ENCODE assay signal across 24 mouse cellular contexts in the genomic region with DNA sequence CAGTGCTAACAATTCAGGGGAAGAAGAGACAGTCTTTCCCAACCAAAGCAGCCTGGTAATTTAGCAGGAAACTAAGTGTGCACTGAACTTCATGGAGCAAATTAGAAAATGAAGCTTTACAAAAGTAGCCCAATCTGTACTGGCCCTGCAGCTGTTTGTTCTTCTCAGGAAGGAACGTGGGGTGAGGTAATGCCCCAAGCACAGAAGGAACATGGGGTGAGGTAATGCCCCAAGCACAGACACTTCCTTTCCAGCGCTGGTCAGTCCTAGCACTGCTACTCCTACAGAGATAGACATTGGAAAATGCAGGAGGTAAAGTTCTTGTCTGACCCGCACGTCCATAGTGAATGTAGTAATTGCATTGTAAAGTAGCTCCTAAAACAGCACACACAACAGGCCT.
DNase-seq lines count a peak whose midpoint lies in the region; ATAC-seq and TF ChIP-seq lines count a peak whose summit lies in the region.
"Had no signal": no experiment of that assay in that cellular context is flagged by ENCODE, and none has a peak within 500 bp of the region (broad histone marks: within the 10 kb centered on the region; RNA-seq: fewer than 3 reads in every experiment).

No protein-coding gene starts in this region.

- H3K9ac ChIP-seq in forebrain, embryonic 14.5 days (ENCODE audit: low read length) = no peak overlapping the region
- no peak overlapping the region for H3K9ac ChIP-seq in forebrain, embryonic 11.5 days (ENCODE audit: low read length)
- no peak overlapping the region for H3K9ac ChIP-seq in limb, embryonic 14.5 days (ENCODE audit: low read depth, low read length, severe bottlenecking)
- H3K9ac ChIP-seq in hindbrain, embryonic 13.5 days = no peak overlapping the region
- H3K9ac ChIP-seq: hindbrain, embryonic 14.5 days; liver, postnatal 0 days; neural tube, embryonic 15.5 days had no signal

- H3K36me3 ChIP-seq in forebrain, embryonic 14.5 days (ENCODE audit: control insufficient read depth, insufficient read depth, low read length) = 0 out of 2 replicates have a peak, but pooled peaks cover 6% of the 10 kb centered on the region
- no peaks in the 10 kb centered on the region for H3K36me3 ChIP-seq in forebrain, embryonic 11.5 days (ENCODE audit: control insufficient read depth, insufficient read depth, low read length)
- no peaks in the 10 kb centered on the region for H3K36me3 ChIP-seq in limb, embryonic 14.5 days (ENCODE audit: control insufficient read depth, insufficient read depth, low read length)
- H3K36me3 ChIP-seq in hindbrain, embryonic 13.5 days = peaks cover 27% of the 10 kb centered on the region

- no peak overlapping the region for H3K4me2 ChIP-seq in forebrain, embryonic 14.5 days (ENCODE audit: low read length)
- H3K4me2 ChIP-seq in forebrain, embryonic 11.5 days (ENCODE audit: low read depth, low read length, severe bottlenecking) = no peak overlapping the region
- H3K4me2 ChIP-seq in limb, embryonic 14.5 days (replicated peaks; ENCODE audit: low read depth, low read length, severe bottlenecking) = no peak overlapping the region
- H3K4me2 ChIP-seq in hindbrain, embryonic 13.5 days = no peak overlapping the region
- H3K4me2 ChIP-seq: hindbrain, embryonic 14.5 days; liver, embryonic 11.5 days; midbrain, embryonic 11.5 days; neural tube, embryonic 15.5 days had no signal

- no peaks in the 10 kb centered on the region for H3K4me1 ChIP-seq in forebrain, embryonic 14.5 days (ENCODE audit: control insufficient read depth, insufficient read depth, low read length)
- H3K4me1 ChIP-seq in forebrain, embryonic 11.5 days (replicated peaks; ENCODE audit: control insufficient read depth, insufficient read depth, low read length) = no peaks in the 10 kb centered on the region
- H3K4me1 ChIP-seq in limb, embryonic 14.5 days (ENCODE audit: control insufficient read depth, insufficient read depth, low read length) = no peaks in the 10 kb centered on the region
- H3K4me1 ChIP-seq in hindbrain, embryonic 13.5 days (replicated peaks) = no peaks in the 10 kb centered on the region
- H3K4me1 ChIP-seq: neural tube, embryonic 15.5 days had no signal

- intact Hi-C loops in heart, postnatal 25 days (cut with DNase I) = no loop called here

- no peaks in the 10 kb centered on the region for H3K9me3 ChIP-seq in forebrain, embryonic 14.5 days (replicated peaks; ENCODE audit: control insufficient read depth, low read length)
- no peaks in the 10 kb centered on the region for H3K9me3 ChIP-seq in forebrain, embryonic 11.5 days (ENCODE audit: control insufficient read depth, low read length)
- H3K9me3 ChIP-seq in limb, embryonic 14.5 days (ENCODE audit: control insufficient read depth, low read length) = no peaks in the 10 kb centered on the region
- no peaks in the 10 kb centered on the region for H3K9me3 ChIP-seq in hindbrain, embryonic 13.5 days
- H3K9me3 ChIP-seq: neural tube, embryonic 15.5 days had no signal

- no peak for TF ChIP-seq POLR2A in limb, embryonic 14.5 days (IDR thresholded peaks at IDR 0.05; ENCODE audit: borderline replicate concordance, extremely low read depth, insufficient read depth, insufficient read length)

- WGBS in forebrain, embryonic 14.5 days = 78% methylated on average over 4 of the region's 4 CpGs
- 91% methylated on average over 4 of the region's 4 CpGs for WGBS in forebrain, embryonic 11.5 days
- WGBS in limb, embryonic 14.5 days = 75% methylated on average over 4 of the region's 4 CpGs
- 92% methylated on average over 4 of the region's 4 CpGs for WGBS in hindbrain, embryonic 13.5 days

- no peak for DNase-seq in forebrain, embryonic 14.5 days (ENCODE audit: low spot score)
- DNase-seq in forebrain, embryonic 11.5 days (ENCODE audit: low spot score) = no peak
- peak; percentile 2 to 3 for DNase-seq in heart, adult 9 months (ENCODE audit: low spot score in 2 of 2)
- no peak for DNase-seq in heart, postnatal 25 days (ENCODE audit: low spot score)
- DNase-seq in limb, embryonic 14.5 days (ENCODE audit: low spot score) = peak; percentile 14
- peak; percentile 16 for DNase-seq in skeletal muscle tissue, adult 2 months (ENCODE audit: low read depth, low spot score)
- DNase-seq: adrenal gland, postnatal 25 days; cerebellum, adult 8-10 months; cerebellum, postnatal 36 days; heart, postnatal 14 days; kidney, adult 8-10 months; kidney, postnatal 10 days; left cerebral cortex, postnatal 4 days; liver, postnatal 0 days; right cerebral cortex, adult 18-20 months; thymus, postnatal 25 days had no signal

- H3K27me3 ChIP-seq in forebrain, embryonic 14.5 days (replicated peaks; ENCODE audit: control insufficient read depth, insufficient read depth, low read length) = no peaks in the 10 kb centered on the region
- H3K27me3 ChIP-seq in forebrain, embryonic 11.5 days (ENCODE audit: control insufficient read depth, insufficient read depth, low read length) = no peaks in the 10 kb centered on the region
- H3K27me3 ChIP-seq in limb, embryonic 14.5 days (ENCODE audit: control insufficient read depth, insufficient read depth, low read length) = no peaks in the 10 kb centered on the region
- H3K27me3 ChIP-seq in hindbrain, embryonic 13.5 days = no peaks in the 10 kb centered on the region
- H3K27me3 ChIP-seq: neural tube, embryonic 15.5 days had no signal

- no peak overlapping the region for H3K4me3 ChIP-seq in forebrain, embryonic 14.5 days (ENCODE audit: low read depth, low read length)
- no peak overlapping the region for H3K4me3 ChIP-seq in forebrain, embryonic 11.5 days (ENCODE audit: low read depth, low read length)
- H3K4me3 ChIP-seq in limb, embryonic 14.5 days (replicated peaks; ENCODE audit: low read length) = no peak overlapping the region
- H3K4me3 ChIP-seq in hindbrain, embryonic 13.5 days = no peak overlapping the region
- H3K4me3 ChIP-seq: neural tube, embryonic 15.5 days had no signal

- ATAC-seq in forebrain, embryonic 14.5 days = peak; percentile 58; the same call in 1 of the 2 replicates
- no peak for ATAC-seq in forebrain, embryonic 11.5 days (replicated peaks; ENCODE audit: low FRiP score)
- no peak for ATAC-seq in limb, embryonic 14.5 days (ENCODE audit: low FRiP score, low read depth)
- ATAC-seq in hindbrain, embryonic 13.5 days (ENCODE audit: low FRiP score) = no peak
- ATAC-seq: inflammation-experienced regulatory T-cells, adult 6 months; liver, postnatal 0 days; lung, postnatal 0 days had no signal

- no peak overlapping the region for H3K27ac ChIP-seq in forebrain, embryonic 14.5 days (ENCODE audit: low read depth, low read length)
- no peak overlapping the region for H3K27ac ChIP-seq in forebrain, embryonic 11.5 days (ENCODE audit: low read depth, low read length)
- no peak overlapping the region for H3K27ac ChIP-seq in limb, embryonic 14.5 days (replicated peaks; ENCODE audit: low read depth, low read length)
- H3K27ac ChIP-seq in hindbrain, embryonic 13.5 days = no peak overlapping the region
- H3K27ac ChIP-seq: hindbrain, embryonic 14.5 days; macrophage; neural tube, embryonic 15.5 days had no signal

Comparison
In these comparisons a context has a peak if more than half of its experiments do, and no peak if none do; other contexts are left out.
1. DNase-seq: peak in heart, adult 9 months (2 of 2), limb, embryonic 14.5 days (single experiment) and skeletal muscle tissue, adult 2 months (single experiment); none in forebrain, embryonic 14.5 days (single experiment), forebrain, embryonic 11.5 days (single experiment) and heart, postnatal 25 days (single experiment).